Mouse (Mus musculus): Measurements from ENCODE around the gene Ganc. TPM values are rescaled to one million over a fixed set of nuclear protein-coding genes. Genes with fewer than 3 reads are reported as not detected.

Gene Ganc
- polyA plus RNA-seq, 1 experiment: 10.5 TPM

DNA sequence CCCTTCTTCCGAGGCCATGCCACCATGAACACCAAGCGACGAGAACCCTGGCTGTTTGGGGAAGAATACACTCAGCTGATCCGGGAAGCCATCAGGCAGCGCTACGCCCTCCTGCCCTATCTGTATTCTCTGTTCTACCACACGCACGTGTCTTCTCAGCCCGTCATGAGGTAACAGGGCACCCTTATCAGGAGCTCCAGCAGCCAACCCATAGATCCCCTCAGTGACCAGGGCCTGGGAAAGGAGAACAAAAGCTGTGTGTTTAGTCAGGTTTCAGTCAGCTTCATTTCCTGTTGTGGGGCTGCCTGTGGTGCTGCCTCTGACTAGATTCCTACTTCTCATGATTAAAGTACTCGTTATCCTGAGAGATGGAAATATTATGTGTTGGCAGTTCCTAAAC, 42.7 kb downstream of the Ganc start:
- no peak overlapping the region for H3K27ac ChIP-seq (ENCODE audit: insufficient read depth, low read depth, low read length)
- H3K4me1 ChIP-seq (ENCODE audit: control insufficient read depth, insufficient read depth, insufficient read length, low read length): no peaks in the 10 kb centered on the region
- no peak for TF ChIP-seq POLR2A (IDR thresholded peaks at IDR 0.05; ENCODE audit: low read depth, low read length)
- no peak for TF ChIP-seq CTCF (IDR thresholded peaks at IDR 0.05; ENCODE audit: extremely low read depth, insufficient read length, insufficient replicate concordance, low read depth, low read length)
- H3K27me3 ChIP-seq (ENCODE audit: control insufficient read depth, insufficient read depth, low read length): no peaks in the 10 kb centered on the region
- 70% methylated on average over 10 of the region's 10 CpGs for WGBS
- H3K4me3 ChIP-seq (ENCODE audit: low read depth, low read length): no peak overlapping the region
- peaks cover 1% of the 10 kb centered on the region; the same call in 1 of the 2 replicates for H3K36me3 ChIP-seq (ENCODE audit: control insufficient read depth, insufficient read depth, low read length)

DNA sequence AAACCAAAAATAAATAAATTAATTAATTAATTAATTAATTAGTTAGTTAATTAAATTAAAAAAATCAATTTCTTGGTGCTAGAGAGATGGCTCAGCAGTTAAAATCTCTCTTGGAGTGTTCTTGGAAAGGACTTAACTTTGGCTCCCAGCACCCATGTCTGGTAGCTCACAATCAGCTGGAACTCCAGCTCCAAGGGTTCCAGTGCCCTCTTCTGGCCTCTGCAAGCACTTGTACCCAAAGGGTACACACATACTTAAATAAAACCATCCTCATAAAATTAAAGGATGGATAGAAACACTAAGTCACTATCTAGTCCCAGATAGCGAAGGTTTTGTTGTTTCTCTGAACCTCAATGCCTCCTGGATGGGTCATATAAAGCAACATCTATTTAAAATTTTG, 43.6 kb downstream of the Ganc start:
- Histone ChIP-seq H3K27ac (ENCODE audit: insufficient read depth, low read depth, low read length) (no peak overlapping the region), H3K4me1 (ENCODE audit: control insufficient read depth, insufficient read depth, insufficient read length, low read length) (no peaks in the 10 kb centered on the region), H3K4me3 (ENCODE audit: low read depth, low read length) (no peak overlapping the region), H3K36me3 (ENCODE audit: control insufficient read depth, insufficient read depth, low read length) (peaks cover 1% of the 10 kb centered on the region; the same call in 1 of the 2 replicates), H3K27me3 (ENCODE audit: control insufficient read depth, insufficient read depth, low read length) (no peaks in the 10 kb centered on the region)
- 97% methylated on average over 1 of the region's 1 CpGs for WGBS
- TF ChIP-seq POLR2A (IDR thresholded peaks at IDR 0.05; ENCODE audit: low read depth, low read length) (no peak), CTCF (IDR thresholded peaks at IDR 0.05; ENCODE audit: extremely low read depth, insufficient read length, insufficient replicate concordance, low read depth, low read length) (no peak)

- WGBS: 77% methylated on average over 6 of the region's 6 CpGs
- Histone ChIP-seq H3K4me3 (ENCODE audit: low read depth, low read length) (no peak overlapping the region), H3K36me3 (ENCODE audit: control insufficient read depth, insufficient read depth, low read length) (peaks cover 3% of the 10 kb centered on the region; the same call in 1 of the 2 replicates), H3K4me1 (ENCODE audit: control insufficient read depth, insufficient read depth, insufficient read length, low read length) (no peaks in the 10 kb centered on the region), H3K27me3 (ENCODE audit: control insufficient read depth, insufficient read depth, low read length) (no peaks in the 10 kb centered on the region), H3K27ac (ENCODE audit: insufficient read depth, low read depth, low read length) (no peak overlapping the region)
- TF ChIP-seq CTCF (IDR thresholded peaks at IDR 0.05; ENCODE audit: extremely low read depth, insufficient read length, insufficient replicate concordance, low read depth, low read length): no peak
- no peak for TF ChIP-seq POLR2A (IDR thresholded peaks at IDR 0.05; ENCODE audit: low read depth, low read length)
Observed at GRCm38 (mm10) chr2:120450724-120451123, 47.0 kb downstream of the Ganc start.

GRCm38 (mm10) chr2:120452600-120452999, 48.9 kb downstream of the Ganc start:
- Histone ChIP-seq H3K27ac (ENCODE audit: insufficient read depth, low read depth, low read length) (no peak overlapping the region), H3K4me3 (ENCODE audit: low read depth, low read length) (no peak overlapping the region), H3K36me3 (ENCODE audit: control insufficient read depth, insufficient read depth, low read length) (peaks cover 3% of the 10 kb centered on the region; the same call in 1 of the 2 replicates), H3K4me1 (ENCODE audit: control insufficient read depth, insufficient read depth, insufficient read length, low read length) (no peaks in the 10 kb centered on the region), H3K27me3 (ENCODE audit: control insufficient read depth, insufficient read depth, low read length) (no peaks in the 10 kb centered on the region)
- TF ChIP-seq CTCF (IDR thresholded peaks at IDR 0.05; ENCODE audit: extremely low read depth, insufficient read length, insufficient replicate concordance, low read depth, low read length) (no peak), POLR2A (IDR thresholded peaks at IDR 0.05; ENCODE audit: low read depth, low read length) (no peak)
- WGBS: 74% methylated on average over 4 of the region's 4 CpGs

GRCm38 (mm10) chr2:120454987-120455386, 51.3 kb downstream of the Ganc start:
- no peak overlapping the region for H3K4me3 ChIP-seq (ENCODE audit: low read depth, low read length)
- peaks cover 6% of the 10 kb centered on the region; the same call in 1 of the 2 replicates for H3K36me3 ChIP-seq (ENCODE audit: control insufficient read depth, insufficient read depth, low read length)
- H3K27me3 ChIP-seq (ENCODE audit: control insufficient read depth, insufficient read depth, low read length): no peaks in the 10 kb centered on the region
- no peak for TF ChIP-seq POLR2A (IDR thresholded peaks at IDR 0.05; ENCODE audit: low read depth, low read length)
- TF ChIP-seq CTCF (IDR thresholded peaks at IDR 0.05; ENCODE audit: extremely low read depth, insufficient read length, insufficient replicate concordance, low read depth, low read length): no peak
- 76% methylated on average over 2 of the region's 2 CpGs for WGBS
- H3K4me1 ChIP-seq (ENCODE audit: control insufficient read depth, insufficient read depth, insufficient read length, low read length): no peaks in the 10 kb centered on the region
- no peak overlapping the region for H3K27ac ChIP-seq (ENCODE audit: insufficient read depth, low read depth, low read length)

- H3K4me1 ChIP-seq (ENCODE audit: control insufficient read depth, insufficient read depth, insufficient read length, low read length): no peaks in the 10 kb centered on the region
- H3K27me3 ChIP-seq (ENCODE audit: control insufficient read depth, insufficient read depth, low read length): no peaks in the 10 kb centered on the region
- no peak within 1 kb of the TSS for H3K27ac ChIP-seq (ENCODE audit: insufficient read depth, low read depth, low read length)
- no peak within 1 kb of the TSS for H3K4me3 ChIP-seq (ENCODE audit: low read depth, low read length)
- peaks cover 6% of the 10 kb centered on the region; the same call in 1 of the 2 replicates for H3K36me3 ChIP-seq (ENCODE audit: control insufficient read depth, insufficient read depth, low read length)
- TF ChIP-seq CTCF (IDR thresholded peaks at IDR 0.05; ENCODE audit: extremely low read depth, insufficient read length, insufficient replicate concordance, low read depth, low read length) (no peak), POLR2A (IDR thresholded peaks at IDR 0.05; ENCODE audit: low read depth, low read length) (no peak)
- WGBS: 74% methylated on average over 4 of the region's 4 CpGs
Observed at GRCm38 (mm10) chr2:120455719-120456118, 52.0 kb downstream of the Ganc start, which contains the start of gene Capn3. Gene Capn3, plus strand, starts transcription at chr2:120456019.

- no peak for TF ChIP-seq CTCF (IDR thresholded peaks at IDR 0.05; ENCODE audit: extremely low read depth, insufficient read length, insufficient replicate concordance, low read depth, low read length)
- no peak for TF ChIP-seq POLR2A (IDR thresholded peaks at IDR 0.05; ENCODE audit: low read depth, low read length)
- H3K4me1 ChIP-seq (ENCODE audit: control insufficient read depth, insufficient read depth, insufficient read length, low read length): no peaks in the 10 kb centered on the region
- no peaks in the 10 kb centered on the region for H3K27me3 ChIP-seq (ENCODE audit: control insufficient read depth, insufficient read depth, low read length)
- H3K4me3 ChIP-seq (ENCODE audit: low read depth, low read length): no peak overlapping the region
- H3K27ac ChIP-seq (ENCODE audit: insufficient read depth, low read depth, low read length): no peak overlapping the region
- WGBS: 83% methylated on average over 4 of the region's 4 CpGs
- peaks cover 8% of the 10 kb centered on the region for H3K36me3 ChIP-seq (ENCODE audit: control insufficient read depth, insufficient read depth, low read length)
Observed at GRCm38 (mm10) chr2:120460216-120460615, 56.5 kb downstream of the Ganc start.

All from small intestine, adult 2 months (tissue).